Mouse (Mus musculus) layer of hippocampus, adult 11-12 months (tissue): ENCODE measurements around the gene Lrmp.

Experiments
- DNase-seq: peaks from one replicate; pipeline ENCODE4 v3.0.0; 2022; ENCODE audit warnings: low spot score

Lrmp gene

DNA sequence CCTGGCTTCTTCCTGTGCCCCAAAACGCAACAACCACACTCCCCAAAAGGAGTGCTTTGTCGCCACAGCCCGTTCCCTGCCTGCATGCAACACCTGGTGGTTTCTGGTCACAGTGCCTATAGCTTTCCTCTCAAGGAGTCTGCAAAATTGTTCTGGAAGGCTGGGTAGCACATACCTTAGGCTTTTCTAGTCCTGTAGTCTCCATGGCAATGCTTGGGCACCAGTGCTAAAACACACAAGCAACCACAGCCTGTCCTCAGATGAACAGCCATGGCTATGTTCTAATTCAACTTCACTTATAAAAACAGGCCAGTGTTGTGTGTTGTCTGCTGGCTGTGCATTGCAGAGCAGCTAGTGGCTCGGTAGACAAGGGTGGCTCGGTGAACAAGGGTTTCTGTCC, 21.4 kb downstream of the Lrmp start:
- no peak for DNase-seq

DNA sequence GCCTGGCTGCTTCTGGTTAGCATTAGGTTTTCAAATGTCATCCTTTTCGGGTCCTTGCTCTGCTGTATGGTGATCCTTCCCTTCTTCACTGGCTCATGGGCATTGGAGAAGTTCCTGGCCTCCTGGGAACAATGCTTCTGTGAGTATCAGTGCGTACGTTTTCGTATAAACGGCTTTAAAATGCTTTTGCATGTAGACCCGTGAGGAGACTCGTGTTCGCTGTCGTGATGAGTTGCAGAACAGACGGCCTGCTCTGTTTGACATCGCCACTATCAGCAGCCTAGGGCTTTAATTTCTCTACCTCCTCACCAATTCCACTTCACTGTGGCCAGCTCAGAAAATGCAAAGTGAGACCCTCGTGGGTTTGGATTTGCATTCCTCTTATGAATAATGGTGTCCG, 23.8 kb downstream of the Lrmp start:
- DNase-seq, result no peak

DNA sequence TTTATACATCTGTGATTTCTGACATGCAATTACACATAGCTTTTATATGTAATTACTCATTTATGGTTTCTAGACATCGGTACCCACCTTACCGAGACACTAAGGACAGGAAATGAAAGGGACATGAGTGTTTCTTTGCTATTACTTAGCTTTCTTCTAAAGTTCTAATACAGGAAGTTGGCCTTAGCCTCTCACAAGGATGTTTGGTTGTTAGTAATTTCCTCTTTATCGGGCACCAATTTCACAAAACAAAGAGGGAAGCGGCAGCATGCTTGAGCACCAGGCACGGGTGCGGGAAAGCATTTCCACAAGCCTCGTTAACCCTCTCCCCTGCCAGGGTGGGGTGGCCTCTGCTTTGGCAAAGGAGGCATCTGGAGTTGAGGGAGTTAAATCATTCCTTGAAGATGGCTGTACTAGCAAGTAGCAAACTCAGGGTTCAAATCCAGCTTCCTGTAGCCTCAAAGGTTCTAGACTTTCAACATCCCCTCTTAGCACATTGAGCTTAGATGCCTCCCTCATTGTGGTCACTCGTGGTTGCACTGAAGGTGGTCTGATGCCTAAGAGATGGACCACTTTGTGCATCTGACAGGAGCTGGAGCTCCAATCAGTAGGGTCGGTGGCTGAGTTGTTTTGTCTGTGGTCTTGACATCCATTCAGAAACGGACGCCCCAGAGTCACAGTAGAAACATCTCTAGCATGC, 24.5 kb downstream of the Lrmp start:
- DNase-seq, result no peak

DNA sequence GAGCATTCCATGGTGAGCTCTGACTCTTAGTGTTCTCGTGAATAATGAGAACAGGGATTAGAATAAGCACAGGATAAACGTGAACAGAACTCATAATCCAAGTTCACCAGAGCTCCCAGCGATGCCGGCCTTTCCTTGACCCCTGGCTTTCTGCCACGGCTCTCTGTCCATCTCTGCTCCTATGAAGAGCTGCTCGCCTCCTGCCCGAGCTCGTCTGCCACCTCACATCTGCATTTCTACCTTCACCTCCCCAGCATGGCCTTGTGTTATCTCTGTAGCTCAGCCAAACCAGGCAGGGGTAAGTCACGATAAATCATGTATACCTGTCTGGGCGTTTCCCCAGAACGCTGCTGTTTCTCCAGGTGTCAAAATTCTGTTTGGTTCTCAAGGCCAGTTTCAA, 25.3 kb downstream of the Lrmp start:
- no peak for DNase-seq

DNA sequence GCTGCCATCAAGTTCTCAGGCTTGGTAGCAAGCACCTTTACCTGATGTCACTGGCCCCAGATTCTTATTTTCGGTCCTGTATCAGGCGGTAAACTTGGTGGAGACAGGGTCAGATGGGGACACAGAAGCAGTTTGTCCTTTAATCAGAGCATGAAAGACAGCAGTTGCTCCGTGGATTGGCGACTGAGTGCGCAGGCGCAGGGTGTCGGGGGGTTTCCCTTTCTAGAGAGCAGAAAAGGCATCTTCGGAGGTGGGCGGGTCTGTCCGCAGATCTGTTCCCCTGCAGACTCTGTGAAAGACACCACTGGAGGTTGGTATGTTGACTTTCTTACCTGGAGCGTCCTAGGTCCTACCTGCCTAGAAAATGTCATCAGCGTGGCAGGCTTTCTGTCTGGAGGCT, 26.4 kb downstream of the Lrmp start:
- no peak for DNase-seq

DNA sequence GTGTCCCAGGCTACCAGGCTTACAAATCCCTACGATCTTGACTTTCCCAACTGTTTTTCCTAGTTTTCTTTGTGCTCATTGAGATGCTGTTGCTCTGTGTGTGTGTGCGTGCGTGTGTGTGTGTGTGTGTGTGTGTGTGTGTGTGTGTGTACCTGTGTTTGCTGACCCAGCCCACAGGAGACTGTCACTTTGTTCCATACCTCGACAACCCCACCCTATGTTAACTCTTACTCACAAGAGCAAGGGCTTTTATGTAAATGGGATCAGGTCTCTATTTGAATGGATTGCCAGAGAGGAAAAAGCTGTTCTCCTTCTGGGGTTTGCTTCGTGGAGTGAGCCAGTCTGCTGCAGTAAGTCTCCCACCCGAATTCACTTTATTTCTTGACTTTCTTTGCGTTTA, 29.7 kb downstream of the Lrmp start:
- no peak for DNase-seq

DNA sequence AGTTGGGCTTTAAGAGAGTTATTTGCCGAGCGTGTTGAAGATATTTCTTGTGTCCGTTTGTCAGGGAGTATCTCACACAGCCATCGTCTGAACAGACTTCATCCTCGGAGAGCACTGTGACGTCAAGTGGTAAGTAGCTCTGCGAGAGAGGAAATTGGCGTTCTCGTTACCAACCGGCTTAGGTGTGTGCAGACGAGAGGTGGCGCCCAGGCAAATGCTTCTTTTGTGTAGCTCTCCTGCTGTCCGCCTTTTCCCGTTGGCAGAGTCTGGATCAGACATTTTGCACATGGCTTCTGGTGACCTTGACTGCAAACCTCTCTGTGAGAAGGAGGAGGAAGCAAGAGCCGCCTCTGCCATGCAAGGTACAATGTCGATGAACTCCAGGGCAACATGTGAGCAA, 32.3 kb downstream of the Lrmp start:
- no peak for DNase-seq

DNA sequence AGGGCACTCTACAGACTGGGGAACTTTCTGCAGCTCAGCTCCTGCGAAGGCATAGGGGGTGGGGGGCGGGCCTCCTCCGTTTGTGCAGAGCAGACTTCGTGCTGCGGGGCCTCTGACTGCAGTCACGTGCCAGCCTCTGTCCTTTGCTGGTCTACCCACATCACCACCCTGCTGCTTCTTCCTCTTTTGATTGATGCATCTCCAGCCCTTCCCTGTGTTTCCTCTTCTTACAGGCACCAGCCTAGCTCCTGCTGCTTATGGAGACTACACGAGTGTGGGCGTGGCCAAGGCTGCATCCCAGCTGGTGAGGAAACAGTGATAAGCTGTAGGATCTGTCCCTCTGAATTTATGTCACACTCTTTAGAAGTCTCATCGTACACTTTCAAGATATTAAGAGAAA, 33.6 kb downstream of the Lrmp start:
- DNase-seq, result peak; percentile 28

DNA sequence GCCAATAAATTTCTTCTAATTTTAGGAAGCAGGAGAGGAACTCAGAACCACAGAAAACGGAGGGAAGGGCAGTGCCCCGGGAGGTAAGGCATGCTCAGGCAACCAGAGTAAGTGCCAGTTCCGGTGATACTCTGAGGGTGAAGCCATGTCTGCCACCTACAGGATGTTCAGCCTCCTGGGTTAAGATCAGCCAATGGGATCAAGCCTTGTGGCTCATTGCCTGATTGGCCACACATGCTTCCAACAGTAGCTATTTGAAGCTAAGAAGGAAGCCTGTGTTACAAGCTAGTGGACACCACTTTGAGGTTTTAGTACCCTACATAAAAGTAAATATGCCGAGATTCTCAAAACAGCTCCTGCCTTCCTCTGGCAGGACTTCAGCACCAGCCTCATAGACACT, 43.2 kb downstream of the Lrmp start:
- no peak for DNase-seq

DNA sequence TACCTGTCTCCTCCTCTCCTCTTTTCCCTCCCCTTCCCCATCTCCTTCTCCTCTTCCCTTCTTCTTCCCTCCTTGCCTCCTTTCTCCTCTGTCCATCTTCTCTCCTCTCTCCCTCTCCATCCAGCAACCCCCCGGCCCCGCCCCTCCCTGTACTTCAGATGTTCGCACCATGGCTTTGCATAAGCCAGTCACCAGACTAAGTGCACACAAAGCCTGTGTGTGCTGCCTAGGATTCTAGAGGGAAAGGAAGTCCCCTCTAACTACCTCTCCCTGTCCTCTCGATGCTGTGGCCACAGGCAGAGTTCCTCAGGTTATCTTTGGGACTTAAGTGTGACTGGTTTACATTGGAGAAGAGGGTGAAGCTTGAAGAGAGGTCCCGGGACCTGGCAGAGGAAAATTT, 45.1 kb downstream of the Lrmp start:
- no peak for DNase-seq

DNA sequence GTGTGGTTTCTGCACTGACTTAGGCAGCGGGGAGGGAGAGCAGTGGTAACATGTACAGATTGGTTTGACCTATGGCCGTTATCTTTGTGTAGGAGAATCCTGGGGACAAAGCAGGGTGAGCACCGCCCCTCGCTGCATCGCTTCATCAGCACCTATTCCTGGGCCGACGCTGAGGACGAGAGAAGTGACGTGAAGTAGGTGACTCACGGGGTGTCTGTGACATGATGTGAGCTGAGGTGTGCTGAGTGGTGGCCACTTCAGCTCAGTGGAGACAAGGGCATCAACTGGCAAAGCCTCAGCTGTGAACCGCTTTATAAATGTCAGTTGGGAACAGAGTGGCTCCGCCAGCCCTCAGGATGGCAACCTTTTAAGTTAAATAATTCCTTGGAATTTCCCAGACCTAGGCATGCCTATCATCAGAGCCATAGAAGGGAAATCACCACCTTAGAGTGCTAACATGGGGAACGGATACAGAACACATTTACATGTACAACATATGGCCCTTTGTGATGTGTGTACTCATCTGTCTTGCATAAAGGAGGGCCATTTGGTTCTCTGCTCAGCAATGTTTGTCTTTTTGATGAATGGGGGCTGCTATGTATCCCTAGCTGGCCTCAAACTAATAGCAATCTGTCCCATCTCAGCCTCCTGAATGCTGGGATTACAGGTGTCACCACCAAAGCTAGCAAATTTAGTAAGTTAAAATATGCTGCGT, 56.6 kb downstream of the Lrmp start:
- DNase-seq, result no peak

DNA sequence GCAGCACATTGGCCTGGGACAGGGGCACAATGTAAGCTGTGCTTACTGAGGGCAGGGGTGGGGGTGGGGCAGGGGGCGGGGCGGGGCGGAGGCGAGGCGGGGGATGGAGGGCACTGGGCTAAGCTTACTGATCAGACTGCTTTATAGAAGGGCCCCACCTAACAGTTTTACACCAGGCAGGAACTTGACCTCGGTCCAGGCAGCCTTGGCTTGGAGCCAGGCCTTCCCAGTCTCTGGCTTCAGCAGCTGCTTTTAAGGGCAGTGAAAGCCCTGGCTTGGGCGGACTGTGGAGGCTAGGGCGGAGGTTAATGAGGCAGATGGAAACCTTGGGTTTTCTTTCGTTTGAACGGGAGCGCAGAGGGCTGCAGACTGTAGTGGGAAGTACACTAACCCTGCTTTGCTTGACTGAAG, 58.3 kb downstream of the Lrmp start:
- no peak for DNase-seq

DNA sequence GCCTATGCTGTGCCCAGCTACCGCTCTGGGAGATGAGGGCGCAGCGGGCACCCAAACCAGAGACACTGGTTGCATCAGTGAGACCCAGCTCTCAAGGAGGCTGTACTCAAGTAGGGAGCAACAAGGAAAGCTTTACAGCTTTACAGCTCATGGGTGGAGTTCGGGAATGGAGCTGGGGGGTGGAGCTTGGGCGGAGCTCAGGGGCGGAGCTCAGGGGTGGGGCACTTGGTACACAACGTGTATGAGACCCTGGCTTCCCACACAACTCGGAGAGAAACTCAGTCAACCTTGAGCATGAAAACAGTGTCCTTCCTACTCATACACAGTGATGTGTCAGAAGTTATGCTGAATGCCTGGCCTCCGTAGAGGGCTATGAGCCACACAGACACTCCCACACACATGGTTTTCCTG, 60.1 kb downstream of the Lrmp start:
- DNase-seq, result no peak

DNA sequence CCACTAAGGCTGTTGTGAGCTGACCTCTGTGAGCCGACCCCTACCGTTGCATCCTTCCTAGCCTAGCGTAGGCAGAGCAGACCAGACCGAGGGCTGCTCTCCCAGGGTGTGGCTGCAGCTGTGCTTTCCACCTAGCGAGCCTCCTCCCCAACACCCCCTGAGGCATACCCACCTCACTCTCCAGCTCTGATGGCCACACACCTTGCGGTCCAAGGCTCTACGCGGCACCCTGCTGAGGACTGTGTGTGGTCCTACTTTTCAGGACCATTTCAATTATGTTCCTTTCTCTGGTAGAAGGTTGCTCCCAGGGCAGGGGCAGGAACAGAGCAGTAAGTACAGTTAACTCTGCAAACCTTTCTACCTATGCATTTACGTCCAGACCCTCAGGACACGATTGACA, 61.0 kb downstream of the Lrmp start:
- no peak for DNase-seq

DNA sequence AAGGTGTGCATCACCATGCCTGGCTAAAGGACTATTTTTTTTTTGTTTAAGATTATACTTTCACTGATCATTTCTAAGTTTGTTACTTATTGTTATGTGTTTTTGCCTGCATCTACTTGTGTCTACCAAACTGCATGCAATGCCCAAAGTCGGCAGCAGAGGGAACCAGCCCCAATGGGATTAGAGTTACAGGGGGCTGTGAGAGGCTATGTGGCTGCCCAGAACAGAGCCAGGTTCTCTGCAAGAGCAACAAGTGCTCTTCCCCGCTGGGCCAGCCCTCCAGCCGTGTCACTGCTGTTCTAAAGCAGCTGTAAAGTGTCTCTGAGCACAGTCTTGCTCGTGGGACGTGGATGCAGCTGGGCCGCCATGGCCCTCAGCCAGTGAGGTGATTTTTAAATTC, 64.2 kb downstream of the Lrmp start:
- peak; percentile 52 for DNase-seq

DNA sequence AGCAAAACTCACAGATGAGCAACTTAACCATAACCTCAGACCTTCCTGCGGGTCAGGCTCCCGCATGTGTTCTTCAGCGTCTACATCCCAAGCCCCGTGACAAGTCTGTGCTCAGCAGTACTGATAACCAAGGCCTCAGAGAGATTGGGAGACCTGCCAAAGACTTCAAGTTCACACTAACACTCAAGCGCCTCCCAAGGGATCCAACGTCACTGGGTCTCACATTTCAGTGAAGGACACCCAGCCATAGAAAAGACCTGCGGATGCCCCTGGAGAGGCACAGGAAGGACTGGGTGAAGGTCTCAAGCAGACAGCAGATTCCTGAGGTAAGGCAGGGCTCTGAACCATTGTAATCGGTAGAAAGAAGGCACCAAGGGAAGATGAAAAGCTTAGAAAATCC, 66.6 kb downstream of the Lrmp start:
- DNase-seq, result no peak

DNA sequence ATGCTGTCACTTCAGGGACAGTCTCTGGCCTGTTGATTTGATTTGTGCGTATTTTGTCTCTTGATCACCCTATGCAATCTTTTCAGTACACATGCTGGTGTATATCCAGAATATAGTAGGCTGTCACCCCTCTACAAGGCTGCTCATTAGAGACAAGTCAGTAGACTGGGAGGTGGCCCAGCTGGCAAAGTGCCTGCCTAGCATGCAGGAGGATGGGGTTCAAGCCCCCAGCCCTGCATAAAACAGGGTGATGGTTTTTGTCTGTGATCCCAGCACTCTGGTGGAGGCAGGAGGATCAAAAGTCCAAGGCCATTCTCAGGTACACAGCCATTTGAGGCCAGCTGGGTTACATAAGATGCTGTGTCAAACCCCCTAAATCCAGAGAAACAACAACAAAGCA, 70.6 kb downstream of the Lrmp start:
- no peak for DNase-seq

DNA sequence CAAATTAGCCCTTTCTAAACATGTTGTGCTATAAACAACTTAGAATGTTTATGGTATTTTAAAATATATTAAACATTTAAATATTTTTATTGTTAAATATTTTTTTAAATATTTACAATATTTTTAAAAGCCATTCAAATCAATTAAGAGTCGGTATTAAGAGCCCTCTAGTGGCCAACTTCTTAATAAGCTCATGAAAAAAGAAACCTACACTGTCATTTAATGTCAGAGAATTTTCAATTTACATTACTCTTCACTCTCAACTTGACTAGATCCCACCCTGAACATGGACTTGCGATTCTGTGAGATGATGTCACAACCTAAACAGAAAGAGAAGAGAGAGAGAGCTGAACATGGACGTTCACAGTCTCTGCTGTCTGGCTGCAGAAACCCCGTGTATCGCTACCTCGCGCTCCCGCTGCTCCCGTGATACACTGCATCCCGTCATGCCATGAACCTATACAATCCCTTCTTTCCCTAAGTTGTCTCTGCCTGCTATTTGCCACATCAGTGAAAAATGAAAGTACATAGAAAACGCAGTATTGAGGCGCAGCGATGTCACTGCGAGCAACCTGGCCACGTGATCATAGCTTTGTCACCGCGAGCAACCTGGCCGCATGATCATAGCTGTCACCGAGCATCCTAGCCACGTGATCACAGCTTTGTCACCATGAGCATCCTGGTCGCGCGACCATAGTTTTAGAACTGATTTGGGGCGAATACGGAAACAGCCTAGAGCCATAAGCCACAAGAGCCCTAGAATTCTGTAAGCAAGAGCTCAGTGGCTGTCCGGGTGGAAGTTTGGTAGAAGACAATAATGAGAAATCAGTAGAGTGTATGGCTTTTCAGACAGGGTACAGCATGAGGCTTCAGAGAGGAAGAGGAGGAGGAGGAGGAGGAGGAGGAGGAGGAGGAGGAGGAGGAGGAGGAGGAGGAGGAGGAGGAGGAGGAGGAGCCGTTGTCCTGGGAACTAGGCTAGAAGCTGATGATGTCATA, 71.9 kb downstream of the Lrmp start:
- peak; percentile 61 for DNase-seq

DNA sequence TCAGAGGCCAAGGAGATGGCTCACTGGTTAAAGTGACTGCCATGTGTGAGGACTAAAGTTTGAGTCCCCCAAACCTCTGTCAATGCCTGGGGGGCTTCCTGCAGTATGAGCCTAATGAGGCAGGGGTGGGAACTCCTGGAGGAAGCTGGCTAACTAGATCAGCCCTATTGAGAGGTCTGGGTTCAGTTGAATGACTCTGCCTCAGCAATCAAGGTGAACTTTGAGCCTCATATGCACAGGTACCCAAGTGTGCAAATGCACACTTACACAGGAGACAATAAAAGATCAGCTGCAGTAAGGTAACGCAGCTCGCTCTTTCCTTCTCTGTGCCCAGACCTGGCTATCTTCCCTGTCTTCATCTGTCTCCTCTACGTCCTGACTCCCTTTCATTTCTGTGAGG, 77.6 kb downstream of the Lrmp start:
- DNase-seq, result no peak

DNA sequence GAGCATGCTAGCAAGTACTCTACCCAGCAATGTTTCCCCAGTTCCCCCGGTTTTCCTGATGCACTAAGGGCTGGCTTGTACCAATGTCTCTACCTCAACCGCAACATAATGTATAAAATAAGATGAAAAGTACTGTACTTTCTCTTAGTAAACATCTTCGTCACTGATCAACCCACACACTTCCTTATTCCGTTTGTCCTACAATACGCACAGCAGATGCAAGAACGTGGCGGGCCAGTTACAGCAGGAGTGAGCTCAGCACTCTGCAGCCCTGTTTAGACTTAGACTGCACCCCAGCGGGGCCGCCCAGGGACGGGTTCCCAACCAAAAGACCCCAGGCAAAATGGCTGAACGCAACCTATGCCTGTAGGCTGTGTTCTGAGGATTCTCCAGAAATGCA, 78.0 kb downstream of the Lrmp start:
- DNase-seq, result no peak

DNA sequence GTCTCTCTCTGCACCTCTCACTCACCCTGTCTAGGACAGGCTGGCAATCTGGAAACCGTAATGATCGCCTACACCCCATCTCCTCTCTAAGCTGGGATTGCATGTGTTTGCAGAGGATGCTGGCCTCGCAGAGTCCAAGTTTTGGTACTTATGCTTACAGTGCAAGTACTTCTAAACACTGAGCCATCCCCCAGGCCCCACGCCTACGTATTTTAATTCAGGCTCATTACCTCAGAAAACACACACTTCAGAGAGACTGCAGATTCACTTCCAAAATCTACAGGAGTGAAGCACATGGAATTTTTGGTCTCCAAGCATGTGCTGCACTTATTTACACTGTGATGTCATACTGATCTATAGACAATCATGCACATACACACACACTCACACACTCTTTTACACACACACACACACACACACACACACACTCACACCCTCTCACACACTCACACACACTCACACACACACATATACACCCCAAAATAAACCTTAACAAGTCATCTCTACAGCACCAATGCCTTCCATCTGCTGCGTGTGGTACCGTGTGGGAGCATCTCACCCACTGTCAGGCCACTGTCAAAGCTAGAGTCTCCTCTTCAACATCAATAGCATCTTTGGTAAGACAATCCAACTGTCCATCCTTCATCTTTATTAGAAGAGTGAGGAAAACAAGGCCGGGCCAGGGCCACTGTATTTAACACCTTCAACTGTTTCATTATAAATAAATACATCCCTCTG, 82.7 kb downstream of the Lrmp start:
- no peak for DNase-seq
